In the genomic region with DNA sequence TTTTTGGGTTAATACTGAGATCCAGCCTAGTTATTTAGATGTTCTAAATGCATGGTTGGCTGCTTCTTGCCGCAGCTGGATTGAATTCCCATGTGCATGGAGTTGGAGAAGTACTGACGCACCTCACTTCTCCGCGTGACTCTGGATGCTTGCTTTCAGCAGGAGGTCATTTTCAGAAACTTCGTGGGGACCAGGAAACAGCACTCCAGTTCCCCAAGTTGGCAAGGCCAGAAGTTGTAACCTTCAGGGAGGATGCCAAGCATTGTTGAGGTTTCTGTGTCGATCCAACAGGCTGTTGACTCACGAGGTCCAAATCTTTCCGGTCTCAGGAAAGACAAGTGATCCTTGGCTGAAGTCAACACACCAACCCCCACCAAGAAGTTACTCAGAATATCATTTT, we compare ENCODE assay signal across 14 mouse cellular contexts.
A peak's percentile ranks its signal among the peaks of the same experiment; 100 is the strongest.
DNase-seq lines count a peak whose midpoint lies in the region; ATAC-seq and TF ChIP-seq lines count a peak whose summit lies in the region.
"Had no signal": no experiment of that assay in that cellular context is flagged by ENCODE, and none has a peak within 500 bp of the region (broad histone marks: within the 10 kb centered on the region; RNA-seq: fewer than 3 reads in every experiment).

No protein-coding gene starts in this region.

- WGBS in hindbrain, postnatal 0 days: 86% methylated on average over 8 of the region's 8 CpGs

- DNase-seq in kidney, adult 11 months: peak; percentile 40
- no peak for DNase-seq in kidney, postnatal 4 days
- DNase-seq in adrenal gland, postnatal 10 days: peak; percentile 10
- peak; percentile 23 to 27 for DNase-seq in heart, postnatal 36 days
- DNase-seq in lung, postnatal 36 days: peak; percentile 78
- no peak for DNase-seq in hindbrain, postnatal 0 days (ENCODE audit: low spot score)
- DNase-seq in cerebellum, adult 9-10 months: no peak
- DNase-seq: layer of hippocampus, adult 9-11 months; lung, embryonic 14.5 days; thymus, postnatal 14 days had no signal

- H3K4me2 ChIP-seq in hindbrain, postnatal 0 days (ENCODE audit: low read depth, low read length): no peak overlapping the region
- H3K4me2 ChIP-seq: limb, embryonic 12.5 days; lung, embryonic 14.5 days; midbrain, embryonic 15.5 days had no signal

- H3K27ac ChIP-seq in hindbrain, postnatal 0 days: no peak overlapping the region
- H3K27ac ChIP-seq: limb, embryonic 12.5 days; midbrain, embryonic 15.5 days had no signal

- ATAC-seq in hindbrain, postnatal 0 days: no peak
- no peak for ATAC-seq in megakaryocyte, adult 5-6 weeks (ENCODE audit: poor library complexity, severe bottlenecking)
- ATAC-seq: hindbrain, embryonic 16.5 days; midbrain, embryonic 15.5 days had no signal

- intact Hi-C loops in heart, postnatal 36 days (cut with DNase I): no loop called here

- H3K4me3 ChIP-seq in hindbrain, postnatal 0 days (ENCODE audit: low read length): no peak overlapping the region
- H3K4me3 ChIP-seq: limb, embryonic 12.5 days; midbrain, embryonic 15.5 days had no signal

- H3K27me3 ChIP-seq in hindbrain, postnatal 0 days (ENCODE audit: insufficient read depth, low read length): no peaks in the 10 kb centered on the region
- H3K27me3 ChIP-seq: limb, embryonic 12.5 days; midbrain, embryonic 15.5 days had no signal

- no peaks in the 10 kb centered on the region for H3K4me1 ChIP-seq in hindbrain, postnatal 0 days (ENCODE audit: insufficient read depth, low read length)
- H3K4me1 ChIP-seq: limb, embryonic 12.5 days; midbrain, embryonic 15.5 days had no signal

- TF ChIP-seq CTCF in hindbrain, postnatal 0 days (IDR thresholded peaks at IDR 0.05; ENCODE audit: low read depth): no peak

- no peak overlapping the region for H3K9ac ChIP-seq in hindbrain, postnatal 0 days (replicated peaks; ENCODE audit: low read length)
- H3K9ac ChIP-seq: limb, embryonic 12.5 days; lung, embryonic 14.5 days; midbrain, embryonic 15.5 days had no signal

- H3K36me3 ChIP-seq in hindbrain, postnatal 0 days (ENCODE audit: insufficient read depth, low read length): no peaks in the 10 kb centered on the region
- H3K36me3 ChIP-seq: limb, embryonic 12.5 days; midbrain, embryonic 15.5 days had no signal

- H3K9me3 ChIP-seq in hindbrain, postnatal 0 days (ENCODE audit: low read length): no peaks in the 10 kb centered on the region
- H3K9me3 ChIP-seq: limb, embryonic 12.5 days; midbrain, embryonic 15.5 days had no signal

Comparison
In these comparisons a context has a peak if more than half of its experiments do, and no peak if none do; other contexts are left out.
1. DNase-seq: peak in kidney, adult 11 months (single experiment), adrenal gland, postnatal 10 days (single experiment), heart, postnatal 36 days (2 of 2) and lung, postnatal 36 days (single experiment); none in kidney, postnatal 4 days (0 of 2), hindbrain, postnatal 0 days (single experiment) and cerebellum, adult 9-10 months (single experiment).